Mouse (Mus musculus) neural tube, embryonic 10.5 days (tissue): ENCODE data around the gene Cyp2t4.

Source experiments
- DNase-seq: peaks from one replicate; pipeline ENCODE4 v3.0.0-alpha.2; 2017; ENCODE audit warnings: low spot score; ENCODE audit errors: extremely low spot score

The Cyp2t4 gene

DNA sequence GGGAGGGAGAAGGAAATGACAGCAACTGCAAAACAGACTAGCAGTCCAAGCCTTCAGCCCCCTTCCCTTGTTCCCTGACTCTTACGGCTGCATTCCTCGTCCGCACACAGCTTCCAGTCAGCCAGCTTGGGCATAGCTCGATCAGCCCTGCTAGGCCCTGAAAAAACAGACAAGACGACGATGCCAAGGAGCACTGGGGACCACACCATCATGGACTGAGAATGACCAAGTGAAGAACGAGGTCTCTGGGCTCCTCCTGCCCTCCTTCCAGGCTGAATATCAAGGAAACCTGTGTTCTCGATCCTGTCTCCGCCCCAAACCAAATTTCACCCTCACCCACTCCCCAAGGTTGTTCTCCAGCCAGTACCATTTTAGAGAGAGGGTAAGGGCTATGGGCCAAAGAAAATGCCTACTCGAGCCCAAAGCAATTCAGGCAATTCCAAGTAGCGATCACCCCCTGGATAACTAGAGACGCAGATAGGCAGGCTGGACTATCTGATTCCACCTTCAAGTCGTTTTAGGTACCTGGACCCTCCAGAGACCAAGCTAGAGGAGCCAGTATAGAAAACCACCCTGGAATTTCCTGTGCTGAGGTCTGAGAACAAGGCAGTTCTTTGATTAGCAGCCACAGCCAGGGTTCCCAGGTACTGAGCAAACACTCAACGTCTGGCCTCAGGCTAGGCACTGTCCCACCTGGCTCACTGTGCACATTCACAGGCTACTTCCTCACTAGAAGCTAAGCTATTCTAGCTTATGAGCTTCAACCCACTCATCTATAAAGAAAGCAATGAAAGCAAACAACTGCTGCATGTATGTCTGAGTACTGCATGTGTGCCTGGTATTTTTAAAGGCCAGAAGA, 27.6 kb downstream of the Cyp2t4 start, which contains the start of the genes Gm21983 and Mia:
Gene Gm21983, minus strand, starts transcription at position 250 of the 859 bp plus-strand sequence.
Gene Mia, minus strand, starts transcription at position 321 of the 859 bp plus-strand sequence.
- DNase-seq, result no peak

- no peak for DNase-seq
Observed at GRCm38 (mm10) chr7:27182498-27182897, 29.0 kb downstream of the Cyp2t4 start.

DNA sequence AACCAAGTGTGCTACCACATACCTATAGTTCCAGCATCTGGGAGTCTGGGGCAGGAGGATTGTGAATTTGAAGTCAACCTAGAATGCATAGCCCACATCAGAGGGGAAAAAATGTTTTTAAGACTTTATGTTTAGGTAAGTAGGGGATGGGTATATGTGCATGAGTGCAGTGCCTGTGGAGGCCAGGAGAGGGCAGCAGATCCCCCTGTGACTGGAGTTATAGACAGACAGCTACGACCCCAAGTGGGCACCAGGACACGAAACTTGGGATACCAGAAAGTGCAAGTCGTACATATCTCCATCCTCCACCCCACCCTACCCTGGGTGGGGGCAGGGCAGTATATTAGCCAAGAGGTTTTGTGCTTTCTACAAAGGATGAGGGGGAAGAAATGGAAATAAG, 31.4 kb downstream of the Cyp2t4 start:
- DNase-seq, result peak; percentile 64

- DNase-seq, result no peak
Observed at GRCm38 (mm10) chr7:27185986-27186385, 32.5 kb downstream of the Cyp2t4 start.

DNA sequence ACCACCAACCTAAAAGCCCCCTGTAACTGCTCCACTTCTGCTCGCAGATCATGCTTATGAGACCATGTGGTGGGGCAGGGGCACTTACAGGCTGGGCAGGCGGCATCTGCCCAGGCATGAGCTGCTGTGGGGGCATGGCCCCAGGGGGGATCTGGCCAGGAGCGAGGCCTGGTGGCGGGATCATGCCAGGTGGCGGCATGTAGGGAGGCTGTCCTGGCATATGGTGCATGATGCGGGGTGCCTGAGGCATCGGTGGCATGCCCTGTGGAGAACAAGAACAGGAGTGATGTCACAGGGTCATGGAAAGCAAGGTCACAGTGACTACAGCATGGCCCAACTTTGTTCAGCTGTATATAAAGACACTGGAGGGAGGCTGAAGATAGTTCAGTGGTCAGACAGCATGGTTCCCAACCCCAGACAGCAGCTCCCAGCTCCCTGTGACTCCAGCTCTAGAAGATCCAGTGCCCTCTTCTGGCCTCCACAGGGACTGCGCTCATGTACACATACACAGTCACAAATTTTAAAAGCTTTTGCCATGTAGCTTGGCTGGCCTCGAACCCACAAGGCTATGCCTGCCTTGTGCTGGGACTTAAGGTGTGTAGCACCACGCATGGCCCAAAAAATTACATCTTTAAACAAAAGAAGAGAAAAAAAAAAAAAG, 35.9 kb downstream of the Cyp2t4 start:
- DNase-seq, result no peak

DNA sequence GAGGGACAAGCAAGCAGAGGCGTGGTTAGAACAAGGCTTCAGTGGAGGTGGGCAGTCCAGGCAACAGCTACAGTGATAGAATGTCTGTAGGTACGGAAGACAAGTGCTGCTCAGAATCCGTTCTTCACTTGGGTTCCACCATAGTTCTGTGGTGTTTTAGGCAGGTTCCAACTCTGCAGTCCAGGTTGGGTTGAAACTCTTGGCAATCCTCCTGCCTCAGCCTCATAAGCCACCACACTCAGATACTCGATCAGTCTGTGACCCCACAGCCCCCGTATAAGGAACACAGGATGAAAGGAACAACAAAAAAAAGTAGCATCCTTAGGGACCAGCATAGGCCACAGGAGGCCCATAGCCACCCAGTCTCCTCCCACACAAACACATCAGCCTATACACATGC, 38.9 kb downstream of the Cyp2t4 start:
- DNase-seq, result no peak

DNA sequence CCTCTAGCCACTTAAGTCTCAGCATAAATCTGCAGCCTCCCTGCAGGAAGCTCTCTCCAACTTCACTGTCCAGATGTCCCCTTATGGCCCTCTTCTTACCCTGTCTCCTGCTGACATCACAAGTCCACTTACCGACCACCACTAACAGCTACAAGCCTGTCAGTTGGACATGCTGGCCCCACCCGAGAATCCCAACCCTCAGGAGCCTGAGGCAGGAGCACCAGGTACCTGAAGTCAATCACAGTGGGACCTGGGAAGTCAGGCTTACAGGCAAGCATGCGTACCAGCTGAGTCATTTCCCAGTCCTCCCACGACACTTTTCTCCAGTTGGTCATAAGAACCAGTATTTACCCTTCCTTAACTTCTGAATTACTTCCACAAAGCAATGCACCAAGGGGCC, 40.2 kb downstream of the Cyp2t4 start:
- DNase-seq, result no peak

- peak; percentile 91 for DNase-seq
Observed at GRCm38 (mm10) chr7:27195681-27196611, 42.4 kb downstream of the Cyp2t4 start, which contains the start of the genes BC024978 and Snrpa. Gene BC024978 (plus strand): TSS chr7:27195781. Gene Snrpa (minus strand): TSS chr7:27196271.

GRCm38 (mm10) chr7:27197136-27197535, 43.6 kb downstream of the Cyp2t4 start:
- DNase-seq, result no peak

- DNase-seq, result no peak
Observed at GRCm38 (mm10) chr7:27197634-27198033, 44.1 kb downstream of the Cyp2t4 start.

- DNase-seq, result no peak
Observed at GRCm38 (mm10) chr7:27198355-27198754, 44.8 kb downstream of the Cyp2t4 start.

GRCm38 (mm10) chr7:27198779-27199178, 45.3 kb downstream of the Cyp2t4 start:
- DNase-seq, result no peak

- DNase-seq, result no peak
Observed at GRCm38 (mm10) chr7:27203730-27204449, 50.4 kb downstream of the Cyp2t4 start.
